Mouse (Mus musculus) midbrain, embryonic 16.5 days (tissue): ENCODE data around the gene Bbs4. TPM values are rescaled to one million over a fixed set of nuclear protein-coding genes. Genes with fewer than 3 reads are reported as not detected.

Experiments used
- ATAC-seq: fragments of 200-750 bp; cut with Nextera tagmentation; 2 replicates; pipeline ENCODE4 v1.8.0; 2017; ENCODE audit warnings: moderate TSS enrichment
- H3K27ac ChIP-seq: fragments of 300-500 bp; sonication (generic); 2 replicates; pipeline ENCODE4 v1.5.1; 2014; ENCODE audit warnings: mild to moderate bottlenecking, low read length, mixed read lengths
- H3K27me3 ChIP-seq: fragments of 300-500 bp; sonication (generic); 2 replicates; pipeline ENCODE4 v1.6.1; 2014; ENCODE audit warnings: low read depth, low read length, mixed read lengths; ENCODE audit not compliant: control insufficient read depth, insufficient read depth
- H3K36me3 ChIP-seq: fragments of 300-500 bp; sonication (generic); 2 replicates; pipeline ENCODE4 v1.6.1; 2014; ENCODE audit warnings: mild to moderate bottlenecking, low read length, moderate library complexity, mixed read lengths; ENCODE audit not compliant: control insufficient read depth, insufficient read depth
- H3K4me1 ChIP-seq: fragments of 300-500 bp; sonication (generic); 2 replicates; pipeline ENCODE4 v1.6.1; 2014; ENCODE audit warnings: mild to moderate bottlenecking, low read length, mixed read lengths; ENCODE audit not compliant: control insufficient read depth, insufficient read depth
- H3K4me2 ChIP-seq: fragments of 300-500 bp; sonication (generic); 2 replicates; pipeline ENCODE4 v1.6.1; 2014; ENCODE audit warnings: mild to moderate bottlenecking, low read length, mixed read lengths
- H3K4me3 ChIP-seq: fragments of 300-500 bp; sonication (generic); 2 replicates; pipeline ENCODE4 v1.5.1; 2014; ENCODE audit warnings: low read depth, mild to moderate bottlenecking, low read length, moderate library complexity, mixed read lengths
- H3K9ac ChIP-seq: fragments of 300-500 bp; sonication (generic); 2 replicates; pipeline ENCODE4 v1.6.1; 2014; ENCODE audit warnings: low read depth, low read length, mixed read lengths
- H3K9me3 ChIP-seq: fragments of 300-500 bp; sonication (generic); replicated peaks from 2 replicates; pipeline ENCODE4 v1.6.1; 2014; ENCODE audit warnings: mild to moderate bottlenecking, low read length, mixed read lengths; ENCODE audit not compliant: control insufficient read depth, poor library complexity, severe bottlenecking
- WGBS: fragments of 180-500 bp; shearing (Covaris S2); extraction: QIAGEN DNeasy Blood & Tissue Kit; methylation state at CpG from one replicate; pipeline ENCODE4 v1.1.7; 2014; 5-methylcytosine and 5-hydroxymethylcytosine counted together
- polyA plus RNA-seq: library from polyadenylated mRNA; unstranded; fragments of >200 nt; fragmentation: Nextera tagmentation; extraction: Ambion mirVana; gene quantifications from 2 replicates; pipeline ENCODE4 v1.2.1, GENCODE M21; 2015

The Bbs4 gene
- polyA plus RNA-seq, 1 experiment from 2014 or later, result 53.5 TPM

DNA sequence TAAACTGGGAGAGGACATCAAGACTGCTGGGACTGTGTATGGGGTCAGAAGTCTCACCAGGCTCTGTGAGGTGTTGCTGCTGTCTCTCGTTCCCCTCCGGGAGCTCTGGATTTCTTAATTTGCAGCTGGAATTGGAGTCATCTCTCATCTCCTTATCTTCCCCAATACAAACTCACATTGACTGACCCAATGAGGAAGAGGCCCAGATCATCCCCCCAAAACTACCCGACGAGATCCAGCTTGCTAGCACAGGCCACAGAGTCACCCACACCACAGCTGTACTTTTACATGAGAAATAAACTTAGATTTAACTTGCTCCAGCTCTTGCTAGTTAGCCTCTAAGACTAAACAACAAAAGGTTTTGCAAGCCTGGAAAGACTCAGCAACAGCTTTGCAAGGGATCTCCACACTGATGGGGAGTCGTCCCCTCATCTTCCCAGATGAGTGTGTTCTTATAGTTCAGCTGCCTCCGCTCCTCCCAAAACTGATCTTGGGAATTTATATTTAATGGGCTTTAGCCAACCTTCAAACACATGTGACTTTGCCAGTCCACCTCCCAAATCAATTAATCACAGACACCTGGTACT is 63.7 kb downstream of the Bbs4 start:
- no peaks in the 10 kb centered on the region for H3K27me3 ChIP-seq
- H3K9ac ChIP-seq, result no peak overlapping the region
- H3K4me2 ChIP-seq, result no peak overlapping the region
- H3K9me3 ChIP-seq, result no peaks in the 10 kb centered on the region
- H3K4me1 ChIP-seq, result peaks cover 10% of the 10 kb centered on the region
- WGBS, result 80% methylated on average over 6 of the region's 6 CpGs
- no peak overlapping the region for H3K4me3 ChIP-seq
- no peak for ATAC-seq
- no peaks in the 10 kb centered on the region for H3K36me3 ChIP-seq
- H3K27ac ChIP-seq, result no peak overlapping the region

DNA sequence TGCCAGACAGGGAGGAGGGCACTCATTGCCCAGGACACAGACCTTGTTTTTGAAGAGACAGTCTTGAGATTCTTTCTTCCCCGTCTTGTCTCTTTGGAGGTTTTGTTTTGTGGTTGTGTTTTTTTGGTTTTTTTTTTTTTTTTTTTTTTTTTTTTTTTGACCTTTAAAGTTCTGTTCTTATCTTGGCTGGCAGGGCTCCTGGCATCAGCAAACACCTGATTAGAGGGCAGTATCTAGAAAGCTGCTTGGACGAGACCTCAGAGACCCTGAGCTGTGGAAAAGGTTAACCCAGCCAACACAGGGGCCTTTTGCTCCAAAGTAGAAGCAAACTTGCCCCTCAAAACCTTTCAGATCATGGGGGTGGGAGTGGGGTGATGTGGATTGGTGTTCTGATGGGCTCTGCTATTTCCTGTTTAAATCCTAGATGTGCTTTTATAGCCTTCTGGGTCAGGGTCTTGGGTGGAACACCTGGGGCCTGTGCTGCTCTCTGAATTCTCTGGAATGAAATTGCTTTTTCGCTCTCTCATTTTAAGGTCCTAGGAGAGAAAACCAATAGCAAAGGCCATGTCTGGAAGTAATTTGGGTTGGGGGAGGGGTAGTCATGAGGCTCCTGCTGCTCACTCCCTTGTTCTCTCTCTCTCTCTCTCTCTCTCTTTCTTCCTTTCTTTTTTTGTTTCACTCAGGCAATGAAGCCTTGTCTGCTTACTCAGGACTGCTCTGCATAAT is 64.5 kb downstream of the Bbs4 start:
- no peak overlapping the region for H3K4me3 ChIP-seq
- no peaks in the 10 kb centered on the region for H3K27me3 ChIP-seq
- H3K9ac ChIP-seq, result no peak overlapping the region
- no peak for ATAC-seq
- H3K36me3 ChIP-seq, result no peaks in the 10 kb centered on the region
- WGBS, result 68% methylated on average over 3 of the region's 3 CpGs
- no peak overlapping the region for H3K4me2 ChIP-seq
- no peak overlapping the region for H3K27ac ChIP-seq
- no peaks in the 10 kb centered on the region for H3K9me3 ChIP-seq
- H3K4me1 ChIP-seq, result peaks cover 10% of the 10 kb centered on the region

DNA sequence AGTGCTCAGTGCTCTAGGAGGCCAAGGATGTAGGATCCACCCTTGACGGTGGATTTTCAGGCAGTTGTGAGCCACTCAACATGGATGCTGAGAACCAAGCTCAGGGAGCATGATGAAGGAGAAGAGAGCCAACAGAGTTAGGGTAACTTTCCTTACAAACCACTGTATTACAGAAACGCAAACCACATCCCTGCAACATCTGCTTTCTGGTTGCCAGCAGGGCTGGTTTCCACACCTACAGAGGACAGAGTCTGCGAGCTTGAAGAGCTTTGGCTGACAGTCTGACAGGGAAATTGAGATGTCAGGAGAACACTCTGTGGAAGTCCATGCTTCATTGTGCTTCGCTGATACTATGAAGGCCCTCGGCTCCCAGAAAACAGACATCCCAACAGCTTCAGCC is 65.2 kb downstream of the Bbs4 start:
- H3K9ac ChIP-seq, result no peak overlapping the region
- 77% methylated on average over 5 of the region's 5 CpGs for WGBS
- no peak for ATAC-seq

DNA sequence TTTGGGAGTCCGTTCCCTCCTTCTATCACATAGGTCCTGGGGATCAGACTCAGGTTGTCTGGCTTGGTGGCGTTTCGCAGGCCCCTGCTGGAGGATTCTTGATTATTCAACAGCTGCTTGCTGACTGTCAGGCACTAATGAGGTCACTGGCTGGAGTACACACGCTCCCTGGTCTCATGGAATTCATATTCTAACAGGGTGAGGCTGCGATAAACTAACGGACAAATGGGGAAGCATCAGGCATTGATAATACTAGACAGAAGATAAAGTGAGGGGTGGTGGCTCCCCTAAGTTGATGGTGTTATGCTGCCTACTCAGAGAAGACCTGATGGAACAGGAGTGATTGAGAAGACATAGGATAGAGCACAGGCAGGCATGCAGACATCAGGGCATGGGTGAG is 67.7 kb downstream of the Bbs4 start:
- H3K9ac ChIP-seq, result no peak overlapping the region
- H3K27me3 ChIP-seq, result no peaks in the 10 kb centered on the region
- H3K9me3 ChIP-seq, result no peaks in the 10 kb centered on the region
- no peak for ATAC-seq
- H3K36me3 ChIP-seq, result no peaks in the 10 kb centered on the region
- 68% methylated on average over 6 of the region's 6 CpGs for WGBS
- no peak overlapping the region for H3K4me2 ChIP-seq
- 0 out of 2 replicates have a peak, but pooled peaks cover 2% of the 10 kb centered on the region for H3K4me1 ChIP-seq
- no peak overlapping the region for H3K27ac ChIP-seq
- no peak overlapping the region for H3K4me3 ChIP-seq

More for the DNA sequence above, 65.2 kb downstream of the Bbs4 start:
- Histone ChIP-seq H3K4me1 (peaks cover 10% of the 10 kb centered on the region), H3K4me2 (no peak overlapping the region), H3K36me3 (no peaks in the 10 kb centered on the region), H3K27ac (no peak overlapping the region), H3K9me3 (no peaks in the 10 kb centered on the region), H3K27me3 (no peaks in the 10 kb centered on the region), H3K4me3 (no peak overlapping the region)

DNA sequence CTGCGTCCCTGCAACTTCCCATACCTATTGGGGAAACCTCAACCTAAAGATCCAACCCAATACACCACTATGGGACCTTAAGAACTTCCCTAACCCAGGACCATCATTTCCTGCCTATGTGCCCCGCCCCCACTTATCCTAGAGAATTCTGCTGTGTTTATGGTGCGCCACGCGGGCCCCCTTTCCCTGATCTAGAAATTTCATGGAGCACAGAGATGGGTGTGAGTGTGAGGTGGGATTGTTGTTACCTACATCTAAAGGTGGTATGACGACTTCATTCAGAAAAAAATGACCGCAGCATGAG is 70.7 kb downstream of the Bbs4 start:
- Histone ChIP-seq H3K9ac (no peak overlapping the region), H3K36me3 (no peaks in the 10 kb centered on the region), H3K4me2 (peak overlapping the region; percentile 39), H3K27ac (no peak overlapping the region), H3K4me3 (no peak overlapping the region), H3K27me3 (no peaks in the 10 kb centered on the region), H3K9me3 (no peaks in the 10 kb centered on the region), H3K4me1 (0 out of 2 replicates have a peak, but pooled peaks cover 2% of the 10 kb centered on the region)
- no peak for ATAC-seq
- 55% methylated on average over 7 of the region's 7 CpGs for WGBS

DNA sequence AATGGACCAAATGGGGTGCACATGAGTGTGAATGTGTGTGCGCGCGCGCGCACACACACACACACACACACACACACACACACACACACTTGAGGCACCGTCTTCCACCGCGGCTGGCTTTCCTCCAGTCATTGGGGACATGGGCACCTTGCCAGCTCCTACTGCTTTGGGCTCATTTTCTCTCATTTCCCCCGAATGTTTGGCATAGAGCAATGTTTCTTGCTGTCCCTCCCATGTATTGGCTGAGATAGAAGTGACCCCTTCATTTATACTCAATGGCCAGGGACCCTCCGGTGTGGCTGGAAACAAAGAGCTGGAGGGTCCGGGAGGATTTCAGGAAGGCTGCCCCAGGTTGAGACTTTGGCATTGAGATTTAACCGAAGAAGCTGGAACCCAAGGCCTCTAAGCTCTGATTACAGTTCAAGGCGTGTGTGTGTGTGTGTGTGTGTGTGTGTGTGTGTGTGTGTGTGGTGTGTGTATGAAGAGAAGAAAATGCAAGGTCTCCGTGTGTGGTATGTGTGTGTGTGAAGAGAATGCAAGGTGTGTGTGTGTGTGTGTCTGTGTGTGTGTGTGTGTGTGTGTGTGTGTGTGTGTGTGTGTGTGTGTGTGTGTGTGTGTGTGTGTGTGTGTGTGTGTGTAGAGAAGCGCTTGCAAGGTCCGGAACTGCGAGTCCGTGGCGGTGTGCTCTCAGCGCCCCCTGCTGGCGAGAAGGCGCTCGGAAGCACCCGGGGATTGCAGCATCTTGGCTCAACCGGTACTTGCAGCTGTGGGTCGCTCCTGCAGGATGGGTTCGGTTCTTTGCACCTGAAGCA is 71.2 kb downstream of the Bbs4 start:
- ATAC-seq, result peak; percentile 78
- peak overlapping the region; percentile 39 for H3K4me2 ChIP-seq
- no peaks in the 10 kb centered on the region for H3K9me3 ChIP-seq
- no peak overlapping the region for H3K4me3 ChIP-seq
- 0 out of 2 replicates have a peak, but pooled peaks cover 2% of the 10 kb centered on the region for H3K4me1 ChIP-seq
- H3K27ac ChIP-seq, result no peak overlapping the region
- H3K36me3 ChIP-seq, result no peaks in the 10 kb centered on the region
- no peaks in the 10 kb centered on the region for H3K27me3 ChIP-seq
- no peak overlapping the region for H3K9ac ChIP-seq
- 33% methylated on average over 27 of the region's 27 CpGs for WGBS

DNA sequence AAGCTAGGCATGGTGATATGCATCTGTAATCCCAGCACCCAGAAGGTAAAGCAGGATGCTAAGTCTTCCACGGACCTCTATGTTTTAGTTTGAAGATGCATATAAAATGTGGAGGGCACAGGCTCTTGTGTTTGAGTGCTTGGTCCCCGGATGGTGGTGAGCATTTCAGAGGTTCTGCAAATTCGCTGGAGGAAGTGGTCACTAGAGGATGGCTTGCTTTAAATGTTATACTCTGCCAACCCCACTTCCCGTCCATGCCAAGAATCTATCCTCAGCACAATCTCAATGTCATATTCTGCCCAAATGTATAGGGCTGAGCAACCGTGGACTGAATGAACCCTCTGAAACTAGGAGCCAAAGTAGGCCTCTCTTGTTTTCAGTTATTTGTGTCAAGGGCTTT is 72.4 kb downstream of the Bbs4 start:
- H3K9ac ChIP-seq, result no peak overlapping the region
- no peak overlapping the region for H3K27ac ChIP-seq
- H3K36me3 ChIP-seq, result no peaks in the 10 kb centered on the region
- H3K4me3 ChIP-seq, result no peak overlapping the region
- 93% methylated on average over 5 of the region's 5 CpGs for WGBS
- H3K9me3 ChIP-seq, result no peaks in the 10 kb centered on the region
- no peaks in the 10 kb centered on the region for H3K27me3 ChIP-seq
- H3K4me1 ChIP-seq, result 0 out of 2 replicates have a peak, but pooled peaks cover 2% of the 10 kb centered on the region
- ATAC-seq, result no peak
- H3K4me2 ChIP-seq, result no peak overlapping the region

DNA sequence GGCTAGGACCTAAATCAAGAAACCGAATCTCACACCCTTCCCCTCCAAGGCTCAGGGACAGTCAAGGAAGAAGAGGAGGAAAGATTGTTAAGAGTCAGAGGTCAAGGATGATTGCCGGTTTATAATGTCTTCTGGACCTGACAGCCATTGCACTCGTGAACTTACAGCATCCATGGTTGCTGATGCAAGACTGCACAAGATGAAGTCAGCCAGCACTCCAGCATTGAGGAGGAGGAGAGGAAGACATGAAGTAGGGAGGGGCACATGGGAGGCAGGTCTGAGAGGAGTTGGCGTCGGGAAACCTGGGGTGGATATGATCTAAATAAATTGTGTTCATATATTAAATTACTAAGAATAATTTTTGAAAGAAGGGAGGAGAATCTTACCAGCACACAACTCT is 74.6 kb downstream of the Bbs4 start:
- ATAC-seq, result no peak
- Histone ChIP-seq H3K27me3 (no peaks in the 10 kb centered on the region), H3K4me3 (no peak overlapping the region), H3K9ac (no peak overlapping the region), H3K4me2 (no peak overlapping the region), H3K9me3 (no peaks in the 10 kb centered on the region), H3K36me3 (no peaks in the 10 kb centered on the region), H3K4me1 (0 out of 2 replicates have a peak, but pooled peaks cover 2% of the 10 kb centered on the region), H3K27ac (no peak overlapping the region)
- 95% methylated on average over 5 of the region's 5 CpGs for WGBS

DNA sequence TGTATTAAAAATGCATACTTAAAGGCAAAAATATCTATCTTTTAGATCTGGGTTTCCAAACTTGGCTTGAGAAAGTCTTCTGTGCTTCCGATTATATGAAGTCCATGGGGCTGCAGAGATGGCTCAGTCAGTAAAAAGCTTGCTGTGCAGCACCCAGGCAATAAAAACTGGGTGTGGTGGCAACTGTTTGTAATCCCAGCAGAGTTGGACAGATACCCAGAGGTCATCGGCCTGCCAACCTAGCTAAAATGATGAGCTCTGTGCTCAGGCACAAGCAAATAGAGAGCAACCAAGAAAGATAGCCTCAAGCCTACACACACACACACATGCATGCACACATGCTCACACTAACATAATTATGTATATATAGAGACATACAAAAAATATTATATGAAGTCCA is 75.1 kb downstream of the Bbs4 start:
- ATAC-seq, result no peak
- H3K27me3 ChIP-seq, result no peaks in the 10 kb centered on the region
- no peak overlapping the region for H3K9ac ChIP-seq
- H3K9me3 ChIP-seq, result no peaks in the 10 kb centered on the region
- no peak overlapping the region for H3K4me3 ChIP-seq
- 96% methylated on average over 2 of the region's 2 CpGs for WGBS
- H3K36me3 ChIP-seq, result no peaks in the 10 kb centered on the region
- no peak overlapping the region for H3K4me2 ChIP-seq
- no peak overlapping the region for H3K27ac ChIP-seq
- 0 out of 2 replicates have a peak, but pooled peaks cover 2% of the 10 kb centered on the region for H3K4me1 ChIP-seq
